Mouse (Mus musculus) embryonic facial prominence, embryonic 10.5 days (tissue): ENCODE results near the gene Asic4. TPM values are rescaled to one million over a fixed set of nuclear protein-coding genes. Genes with fewer than 3 reads are reported as not detected.

Experiments used
- DNase-seq: peaks from one replicate; pipeline ENCODE4 v3.0.0-alpha.2; 2017; ENCODE audit warnings: low spot score
- H3K27ac ChIP-seq: fragments of 300-500 bp; sonication (generic); replicated peaks from 2 replicates; pipeline ENCODE4 v1.5.1; 2016; ENCODE audit warnings: mild to moderate bottlenecking
- H3K27me3 ChIP-seq: fragments of 300-500 bp; sonication (generic); replicated peaks from 2 replicates; pipeline ENCODE4 v1.6.1; 2016; ENCODE audit warnings: low read depth, mild to moderate bottlenecking; ENCODE audit not compliant: poor library complexity, severe bottlenecking
- H3K36me3 ChIP-seq: fragments of 300-500 bp; sonication (generic); replicated peaks from 2 replicates; pipeline ENCODE4 v1.6.1; 2016; ENCODE audit warnings: mild to moderate bottlenecking, moderate library complexity
- H3K4me1 ChIP-seq: fragments of 300-500 bp; sonication (generic); 2 replicates; pipeline ENCODE4 v1.6.1; 2016
- H3K4me3 ChIP-seq: fragments of 300-500 bp; sonication (generic); 2 replicates; pipeline ENCODE4 v1.5.1; 2016; ENCODE audit warnings: mild to moderate bottlenecking, moderate library complexity
- H3K9me3 ChIP-seq: fragments of 300-500 bp; sonication (generic); 2 replicates; pipeline ENCODE4 v1.6.1; 2016; ENCODE audit warnings: mild to moderate bottlenecking
- WGBS: fragments of 180-500 bp; shearing (Covaris S2); methylation state at CpG from one replicate; pipeline ENCODE4 v1.1.7; 2016; 5-methylcytosine and 5-hydroxymethylcytosine counted together
- polyA plus RNA-seq: library from polyadenylated mRNA; unstranded; fragments of >200 nt; fragmentation: Nextera tagmentation; extraction: Ambion mirVana; gene quantifications from 2 replicates; pipeline ENCODE4 v1.2.1, GENCODE M21; 2016

Gene Asic4
- polyA plus RNA-seq, 1 experiment from 2014 or later: 2.1 TPM

GRCm38 (mm10) chr1:75445751-75446611 is 4.3 kb upstream of the Asic4 start:
- WGBS: under 1% methylated on average over 22 of the region's 22 CpGs
- no peaks in the 10 kb centered on the region for H3K9me3 ChIP-seq
- H3K4me3 ChIP-seq: peak overlapping the region; percentile 47
- peak; percentile 87 for DNase-seq
- H3K27me3 ChIP-seq: peaks cover 80% of the 10 kb centered on the region
- peak overlapping the region; percentile 81 for H3K27ac ChIP-seq
- H3K36me3 ChIP-seq: peaks cover 16% of the 10 kb centered on the region; the same call in 1 of the 2 replicates
- H3K4me1 ChIP-seq: peaks cover 98% of the 10 kb centered on the region

GRCm38 (mm10) chr1:75446656-75447055 is 3.6 kb upstream of the Asic4 start:
- Histone ChIP-seq H3K27me3 (peaks cover 87% of the 10 kb centered on the region), H3K4me1 (peaks cover 100% of the 10 kb centered on the region)

DNA sequence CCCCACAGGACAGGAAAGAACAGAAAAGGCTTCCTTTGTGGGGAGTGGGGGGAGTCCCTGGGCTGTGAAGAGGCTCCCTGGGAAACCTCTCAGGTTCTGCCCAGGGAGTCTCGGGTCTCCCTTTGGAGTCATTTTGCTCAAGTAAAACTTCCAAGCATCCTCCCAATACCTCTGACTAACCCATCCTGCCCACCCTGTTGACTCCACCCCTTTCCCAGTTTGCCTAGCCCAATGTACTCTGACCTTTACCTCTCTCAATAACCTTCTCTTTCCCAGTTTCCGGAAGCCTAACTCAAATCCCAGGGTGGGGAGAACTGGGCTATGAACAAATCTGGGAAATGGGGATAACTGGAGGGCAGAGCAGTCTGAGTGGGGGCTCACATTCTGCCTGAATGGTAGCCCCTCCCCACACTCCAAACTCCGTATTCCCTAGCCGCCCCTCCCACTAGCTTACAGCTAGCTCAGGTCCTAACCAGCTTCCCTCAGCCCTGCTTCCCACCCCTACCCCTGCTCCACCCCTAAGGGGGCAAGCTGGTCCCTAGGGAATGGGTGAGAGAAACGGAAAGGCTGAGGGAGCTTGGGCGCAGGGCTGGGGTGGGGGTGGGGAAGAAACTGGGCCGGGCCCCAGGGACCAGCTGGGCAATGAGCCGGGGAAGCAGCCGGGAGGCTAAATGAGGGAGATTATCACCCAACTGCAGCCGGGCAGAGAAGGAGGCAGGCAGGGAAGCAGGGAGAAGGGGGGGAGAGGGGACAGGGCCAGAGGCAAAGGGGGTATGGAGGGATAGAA is 2.8 kb upstream of the Asic4 start:
- WGBS: 3% methylated on average over 10 of the region's 10 CpGs
- H3K9me3 ChIP-seq: no peaks in the 10 kb centered on the region
- H3K4me1 ChIP-seq: peaks cover 100% of the 10 kb centered on the region
- peak overlapping the region; percentile 47 for H3K4me3 ChIP-seq
- DNase-seq: peak; percentile 51
- H3K27me3 ChIP-seq: peaks cover 91% of the 10 kb centered on the region
- peaks cover under 1% of the 10 kb centered on the region; the same call in 1 of the 2 replicates for H3K36me3 ChIP-seq
- H3K27ac ChIP-seq: peak overlapping the region; percentile 81

More at GRCm38 (mm10) chr1:75446656-75447055, 3.6 kb upstream of the Asic4 start:
- peaks cover 9% of the 10 kb centered on the region; the same call in 1 of the 2 replicates for H3K36me3 ChIP-seq
- WGBS: 4% methylated on average over 20 of the region's 20 CpGs
- peak overlapping the region; percentile 81 for H3K27ac ChIP-seq
- no peaks in the 10 kb centered on the region for H3K9me3 ChIP-seq
- DNase-seq: peak; percentile 50
- H3K4me3 ChIP-seq: peak overlapping the region; percentile 47

- 1% methylated on average over 7 of the region's 7 CpGs for WGBS
- DNase-seq: peak; percentile 75
- Histone ChIP-seq H3K4me3 (peak overlapping the region; percentile 47), H3K27ac (peak overlapping the region; percentile 81), H3K4me1 (peaks cover 100% of the 10 kb centered on the region), H3K9me3 (no peaks in the 10 kb centered on the region), H3K36me3 (no peaks in the 10 kb centered on the region), H3K27me3 (peaks cover 97% of the 10 kb centered on the region)
These were observed 2.2 kb upstream of the Asic4 start for GRCm38 (mm10) chr1:75448052-75448431.

- no peaks in the 10 kb centered on the region for H3K36me3 ChIP-seq
- 1% methylated on average over 14 of the region's 14 CpGs for WGBS
- peaks cover 98% of the 10 kb centered on the region for H3K27me3 ChIP-seq
- DNase-seq: peak; percentile 59
- peak overlapping the region; percentile 68 for H3K27ac ChIP-seq
- H3K9me3 ChIP-seq: no peaks in the 10 kb centered on the region
- H3K4me1 ChIP-seq: peaks cover 100% of the 10 kb centered on the region
- H3K4me3 ChIP-seq: peak overlapping the region; percentile 47
These were observed 1.3 kb upstream of the Asic4 start for GRCm38 (mm10) chr1:75448937-75449336.

GRCm38 (mm10) chr1:75449377-75450135 is 680 bp upstream of the Asic4 start:
- WGBS: 1% methylated on average over 8 of the region's 8 CpGs
- no peaks in the 10 kb centered on the region for H3K36me3 ChIP-seq
- H3K9me3 ChIP-seq: no peaks in the 10 kb centered on the region
- H3K4me3 ChIP-seq: peak overlapping the region; percentile 56
- peak overlapping the region; percentile 77 for H3K27ac ChIP-seq
- H3K27me3 ChIP-seq: peaks cover 100% of the 10 kb centered on the region
- H3K4me1 ChIP-seq: peaks cover 100% of the 10 kb centered on the region
- DNase-seq: peak; percentile 35

DNA sequence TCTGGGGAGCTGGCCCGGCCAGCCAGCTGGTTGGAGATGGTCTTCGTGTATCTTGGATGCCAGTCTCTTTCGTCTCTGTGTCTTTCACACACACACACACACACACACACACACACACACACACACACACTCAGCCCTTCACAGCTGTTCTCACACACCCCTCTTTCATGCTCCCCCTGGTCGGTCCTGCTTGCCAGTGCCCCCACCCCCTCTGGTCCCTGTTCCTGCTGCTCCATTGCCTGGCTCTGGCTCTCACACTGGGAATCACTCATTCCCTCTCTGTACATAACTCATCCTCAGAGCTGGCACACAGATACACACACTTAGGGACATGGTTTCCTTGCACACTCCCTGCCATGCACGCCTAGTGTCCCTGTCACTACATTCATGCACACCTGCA is 1.7 kb downstream of the Asic4 start:
- Histone ChIP-seq H3K9me3 (no peaks in the 10 kb centered on the region), H3K4me1 (peaks cover 97% of the 10 kb centered on the region), H3K36me3 (no peaks in the 10 kb centered on the region), H3K27me3 (peaks cover 98% of the 10 kb centered on the region), H3K4me3 (peak overlapping the region; percentile 56; the same call in 1 of the 2 replicates), H3K27ac (0 out of 2 replicates have a peak overlapping the region, but pooled peaks have one; percentile 77)
- WGBS: 79% methylated on average over 5 of the region's 5 CpGs
- no peak for DNase-seq

DNA sequence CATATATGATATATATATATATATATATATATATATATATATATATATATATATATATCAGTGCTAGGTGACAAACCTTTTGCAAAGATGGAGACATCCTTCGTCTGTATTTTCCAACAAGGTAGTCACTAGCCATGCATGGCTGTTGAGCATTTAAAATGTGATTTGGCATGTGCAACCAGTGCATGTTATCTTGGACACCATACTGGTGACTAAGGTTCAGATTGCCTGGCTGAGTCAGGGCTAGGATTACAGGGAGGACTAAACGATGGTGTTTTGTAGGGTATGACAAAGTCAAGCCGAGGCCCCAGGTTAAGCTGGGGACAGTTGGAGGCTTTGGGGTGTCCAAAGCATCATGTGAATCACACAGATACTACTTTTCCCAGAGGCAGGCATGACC is 5.2 kb downstream of the Asic4 start:
- Histone ChIP-seq H3K4me3 (no peak overlapping the region), H3K27ac (peak overlapping the region; percentile 49; the same call in 1 of the 2 replicates), H3K36me3 (no peaks in the 10 kb centered on the region), H3K4me1 (peaks cover 89% of the 10 kb centered on the region), H3K9me3 (no peaks in the 10 kb centered on the region), H3K27me3 (peaks cover 98% of the 10 kb centered on the region)
- DNase-seq: no peak
- 80% methylated on average over 3 of the region's 3 CpGs for WGBS

GRCm38 (mm10) chr1:75455948-75456347 is 5.7 kb downstream of the Asic4 start:
- Histone ChIP-seq H3K4me1 (peaks cover 83% of the 10 kb centered on the region), H3K9me3 (no peaks in the 10 kb centered on the region), H3K36me3 (no peaks in the 10 kb centered on the region), H3K27me3 (peaks cover 98% of the 10 kb centered on the region), H3K27ac (peak overlapping the region; percentile 49; the same call in 1 of the 2 replicates), H3K4me3 (no peak overlapping the region)
- 20% methylated on average over 5 of the region's 5 CpGs for WGBS
- DNase-seq: peak; percentile 54

DNA sequence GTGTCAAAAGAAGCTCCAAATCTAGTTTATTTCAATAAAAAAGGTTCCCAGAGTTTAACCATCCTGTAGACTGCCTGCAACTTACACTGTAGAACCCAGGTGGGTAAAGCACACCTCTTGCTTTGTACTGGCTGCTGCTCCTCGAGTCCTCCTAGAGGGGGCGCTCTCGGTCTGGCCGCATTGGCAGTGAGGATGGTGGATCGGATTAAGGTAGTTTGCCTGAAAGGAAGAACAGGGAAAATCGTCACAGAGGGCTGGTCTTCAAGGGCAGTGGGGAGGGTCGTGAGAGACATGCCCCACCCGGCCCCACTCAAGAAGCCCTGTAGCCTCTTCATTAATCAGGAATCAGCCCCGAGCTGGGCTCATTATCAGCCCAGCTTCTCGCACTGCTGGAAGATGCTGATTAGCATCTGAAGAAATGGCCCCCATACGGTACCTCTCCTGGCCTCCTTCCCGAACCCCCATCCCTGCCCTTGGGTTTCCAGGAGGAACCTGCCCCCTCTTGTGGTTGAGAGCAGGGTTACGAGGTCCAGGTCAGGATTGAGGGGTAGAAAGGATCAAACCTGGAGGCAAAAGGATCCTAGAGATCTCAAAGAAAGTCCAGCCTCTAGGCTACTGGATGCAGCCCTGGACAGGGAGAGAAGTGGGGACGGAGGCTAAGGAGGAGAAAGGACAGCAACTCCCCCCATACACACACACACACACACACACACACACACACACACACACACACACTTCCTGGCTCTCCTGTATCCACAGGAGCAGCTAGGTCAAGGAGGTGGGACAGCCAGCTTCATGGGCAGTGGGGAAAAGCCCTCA is 6.7 kb downstream of the Asic4 start:
- no peaks in the 10 kb centered on the region for H3K36me3 ChIP-seq
- peak; percentile 68 for DNase-seq
- H3K27ac ChIP-seq: peak overlapping the region; percentile 86
- H3K27me3 ChIP-seq: peaks cover 97% of the 10 kb centered on the region
- peaks cover 73% of the 10 kb centered on the region for H3K4me1 ChIP-seq
- 7% methylated on average over 14 of the region's 14 CpGs for WGBS
- H3K9me3 ChIP-seq: no peaks in the 10 kb centered on the region
- H3K4me3 ChIP-seq: peak overlapping the region; percentile 51

GRCm38 (mm10) chr1:75457710-75458024 is 7.4 kb downstream of the Asic4 start:
- peaks cover 66% of the 10 kb centered on the region for H3K4me1 ChIP-seq
- DNase-seq: peak; percentile 66
- WGBS: 2% methylated on average over 10 of the region's 10 CpGs
- H3K27me3 ChIP-seq: peaks cover 96% of the 10 kb centered on the region
- H3K4me3 ChIP-seq: peak overlapping the region; percentile 51
- H3K9me3 ChIP-seq: no peaks in the 10 kb centered on the region
- no peaks in the 10 kb centered on the region for H3K36me3 ChIP-seq
- H3K27ac ChIP-seq: peak overlapping the region; percentile 86
